Mouse (Mus musculus) 416B (cell line): Measurements from ENCODE around the gene F11.

ENCODE experiments used
- DNase-seq: peaks from one replicate; pipeline ENCODE4 v3.0.0; 2011; ENCODE audit warnings: low read depth

Gene F11

GRCm38 (mm10) chr8:45246307-45246706 lies 15.5 kb downstream of the F11 start:
- no peak for DNase-seq

GRCm38 (mm10) chr8:45239363-45239762 lies 22.5 kb downstream of the F11 start:
- DNase-seq, result no peak

- peak; percentile 44 for DNase-seq
These were observed 23.5 kb downstream of the F11 start for GRCm38 (mm10) chr8:45238282-45238681.

GRCm38 (mm10) chr8:45236164-45236912 lies 25.5 kb downstream of the F11 start:
- DNase-seq, result peak; percentile 46

- DNase-seq, result no peak
These were observed 26.6 kb downstream of the F11 start for GRCm38 (mm10) chr8:45235228-45235627.

GRCm38 (mm10) chr8:45233256-45233655 lies 28.6 kb downstream of the F11 start:
- no peak for DNase-seq

- no peak for DNase-seq
These were observed 59.4 kb downstream of the F11 start for GRCm38 (mm10) chr8:45202476-45202875.

GRCm38 (mm10) chr8:45201605-45202004 lies 60.2 kb downstream of the F11 start:
- DNase-seq, result no peak

- no peak for DNase-seq
These were observed 64.5 kb downstream of the F11 start for GRCm38 (mm10) chr8:45197294-45197693.

GRCm38 (mm10) chr8:45195954-45196526 lies 65.8 kb downstream of the F11 start:
- DNase-seq, result no peak
